Mouse (Mus musculus) limb, embryonic 12.5 days (tissue): ENCODE measurements around the gene Slc35f3. TPM values are rescaled to one million over a fixed set of nuclear protein-coding genes. Genes with fewer than 3 reads are reported as not detected.
"Not testable (repeated sequence)": the region's sequence is repeated elsewhere in the genome, so short reads cannot be mapped to it uniquely, and the experiment has no call there.

Source experiments
- ATAC-seq: fragments of 200-750 bp; cut with Nextera tagmentation; 2 replicates; pipeline ENCODE4 v1.8.0; 2017; ENCODE audit warnings: low read depth, moderate TSS enrichment; ENCODE audit not compliant: insufficient number of reproducible peaks, insufficient read depth, low FRiP score, low TSS enrichment
- H3K27ac ChIP-seq: fragments of 300-500 bp; sonication (generic); 2 replicates; pipeline ENCODE4 v1.5.1; 2016; ENCODE audit warnings: mild to moderate bottlenecking, moderate library complexity
- H3K27me3 ChIP-seq: fragments of 300-500 bp; sonication (generic); 2 replicates; pipeline ENCODE4 v1.6.1; 2016; ENCODE audit warnings: mild to moderate bottlenecking, moderate library complexity
- H3K36me3 ChIP-seq: fragments of 300-500 bp; sonication (generic); 2 replicates; pipeline ENCODE4 v1.6.1; 2016; ENCODE audit warnings: mild to moderate bottlenecking, moderate library complexity
- H3K4me1 ChIP-seq: fragments of 300-500 bp; sonication (generic); replicated peaks from 2 replicates; pipeline ENCODE4 v1.6.1; 2016
- H3K4me2 ChIP-seq: fragments of 300-500 bp; sonication (generic); 2 replicates; pipeline ENCODE4 v1.6.1; 2016; ENCODE audit warnings: mild to moderate bottlenecking, moderate library complexity
- H3K4me3 ChIP-seq: fragments of 300-500 bp; sonication (generic); replicated peaks from 2 replicates; pipeline ENCODE4 v1.5.1; 2016; ENCODE audit warnings: mild to moderate bottlenecking
- H3K9ac ChIP-seq: fragments of 300-500 bp; sonication (generic); replicated peaks from 2 replicates; pipeline ENCODE4 v1.6.1; 2016; ENCODE audit warnings: mild to moderate bottlenecking, moderate library complexity
- H3K9me3 ChIP-seq: fragments of 300-500 bp; sonication (generic); 2 replicates; pipeline ENCODE4 v1.6.1; 2016; ENCODE audit warnings: mild to moderate bottlenecking, moderate library complexity
- WGBS: fragments of 180-500 bp; shearing (Covaris S2); methylation state at CpG from one replicate; pipeline ENCODE4 v1.1.7; 2016; 5-methylcytosine and 5-hydroxymethylcytosine counted together
- polyA plus RNA-seq: library from polyadenylated mRNA; unstranded; fragments of >200 nt; fragmentation: Nextera tagmentation; extraction: Ambion mirVana; gene quantifications from 2 replicates; pipeline ENCODE4 v1.2.1, GENCODE M21; 2016

Gene Slc35f3
- polyA plus RNA-seq, 1 experiment from 2014 or later = 0.56 TPM

- H3K27me3 ChIP-seq = no peaks in the 10 kb centered on the region
- no peaks in the 10 kb centered on the region for H3K36me3 ChIP-seq
- H3K9me3 ChIP-seq = no peaks in the 10 kb centered on the region
- ATAC-seq = no peak
- H3K4me1 ChIP-seq = no peaks in the 10 kb centered on the region
- H3K9ac ChIP-seq = no peak overlapping the region
- no peak overlapping the region for H3K4me3 ChIP-seq
- H3K4me2 ChIP-seq = no peak overlapping the region
- H3K27ac ChIP-seq = no peak overlapping the region
- WGBS = 74% methylated on average over 3 of the region's 3 CpGs
Observed at GRCm38 (mm10) chr8:126371871-126372270, 73.5 kb downstream of the Slc35f3 start.

- 87% methylated on average over 6 of the region's 6 CpGs for WGBS
- no peaks in the 10 kb centered on the region for H3K36me3 ChIP-seq
- no peak overlapping the region for H3K27ac ChIP-seq
- no peak overlapping the region for H3K4me3 ChIP-seq
- no peaks in the 10 kb centered on the region for H3K27me3 ChIP-seq
- H3K4me1 ChIP-seq = no peaks in the 10 kb centered on the region
- no peak overlapping the region for H3K4me2 ChIP-seq
- H3K9ac ChIP-seq = no peak overlapping the region
- ATAC-seq = no peak
- no peaks in the 10 kb centered on the region for H3K9me3 ChIP-seq
Observed at GRCm38 (mm10) chr8:126379580-126379979, 81.2 kb downstream of the Slc35f3 start.

GRCm38 (mm10) chr8:126380141-126380540 is 81.8 kb downstream of the Slc35f3 start:
- Histone ChIP-seq H3K9me3 (no peaks in the 10 kb centered on the region), H3K27ac (no peak overlapping the region), H3K36me3 (no peaks in the 10 kb centered on the region), H3K4me1 (no peaks in the 10 kb centered on the region), H3K27me3 (no peaks in the 10 kb centered on the region), H3K4me3 (no peak overlapping the region), H3K4me2 (no peak overlapping the region), H3K9ac (no peak overlapping the region)
- ATAC-seq = no peak
- 51% methylated on average over 2 of the region's 2 CpGs for WGBS

GRCm38 (mm10) chr8:126381299-126381698 is 82.9 kb downstream of the Slc35f3 start:
- 78% methylated on average over 7 of the region's 7 CpGs for WGBS
- Histone ChIP-seq H3K4me2 (no peak overlapping the region), H3K9ac (no peak overlapping the region), H3K9me3 (no peaks in the 10 kb centered on the region), H3K4me1 (no peaks in the 10 kb centered on the region), H3K4me3 (no peak overlapping the region), H3K36me3 (no peaks in the 10 kb centered on the region), H3K27ac (no peak overlapping the region), H3K27me3 (no peaks in the 10 kb centered on the region)
- no peak for ATAC-seq

GRCm38 (mm10) chr8:126382216-126382615 is 83.9 kb downstream of the Slc35f3 start:
- 39% methylated on average over 14 of the region's 14 CpGs for WGBS
- Histone ChIP-seq H3K27ac (no peak overlapping the region), H3K27me3 (no peaks in the 10 kb centered on the region), H3K4me1 (no peaks in the 10 kb centered on the region), H3K36me3 (no peaks in the 10 kb centered on the region), H3K9me3 (no peaks in the 10 kb centered on the region), H3K4me2 (no peak overlapping the region), H3K4me3 (no peak overlapping the region), H3K9ac (no peak overlapping the region)
- no peak for ATAC-seq

- H3K9me3 ChIP-seq = no peaks in the 10 kb centered on the region
- no peak for ATAC-seq
- WGBS = 64% methylated on average over 5 of the region's 5 CpGs
Observed at GRCm38 (mm10) chr8:126382749-126383148, 84.4 kb downstream of the Slc35f3 start.

GRCm38 (mm10) chr8:126387566-126387965 is 89.2 kb downstream of the Slc35f3 start:
- H3K4me2 ChIP-seq = no peak overlapping the region
- no peaks in the 10 kb centered on the region for H3K36me3 ChIP-seq
- no peaks in the 10 kb centered on the region for H3K27me3 ChIP-seq
- H3K9ac ChIP-seq = no peak overlapping the region
- WGBS = 77% methylated on average over 4 of the region's 4 CpGs
- H3K27ac ChIP-seq = no peak overlapping the region
- H3K9me3 ChIP-seq = no peaks in the 10 kb centered on the region
- H3K4me3 ChIP-seq = no peak overlapping the region
- no peak for ATAC-seq
- H3K4me1 ChIP-seq = no peaks in the 10 kb centered on the region

More at GRCm38 (mm10) chr8:126382749-126383148, 84.4 kb downstream of the Slc35f3 start:
- no peak overlapping the region for H3K9ac ChIP-seq
- no peak overlapping the region for H3K4me3 ChIP-seq
- H3K27ac ChIP-seq = no peak overlapping the region
- H3K4me2 ChIP-seq = no peak overlapping the region
- no peaks in the 10 kb centered on the region for H3K27me3 ChIP-seq
- no peaks in the 10 kb centered on the region for H3K4me1 ChIP-seq
- no peaks in the 10 kb centered on the region for H3K36me3 ChIP-seq

GRCm38 (mm10) chr8:126391541-126391940 is 93.2 kb downstream of the Slc35f3 start:
- Histone ChIP-seq H3K27ac (no peak overlapping the region), H3K4me2 (no peak overlapping the region), H3K27me3 (no peaks in the 10 kb centered on the region), H3K4me3 (no peak overlapping the region), H3K9ac (no peak overlapping the region), H3K4me1 (no peaks in the 10 kb centered on the region), H3K9me3 (no peaks in the 10 kb centered on the region), H3K36me3 (no peaks in the 10 kb centered on the region)
- ATAC-seq = no peak
- 59% methylated on average over 2 of the region's 2 CpGs for WGBS

- no peak overlapping the region for H3K9ac ChIP-seq
- no peaks in the 10 kb centered on the region for H3K4me1 ChIP-seq
- no peak overlapping the region for H3K4me3 ChIP-seq
- no peaks in the 10 kb centered on the region for H3K27me3 ChIP-seq
- H3K9me3 ChIP-seq = no peaks in the 10 kb centered on the region
- no peak overlapping the region for H3K4me2 ChIP-seq
- H3K27ac ChIP-seq = no peak overlapping the region
- H3K36me3 ChIP-seq = no peaks in the 10 kb centered on the region
- 92% methylated on average over 9 of the region's 9 CpGs for WGBS
- no peak for ATAC-seq
Observed at GRCm38 (mm10) chr8:126395386-126395785, 97.0 kb downstream of the Slc35f3 start.

GRCm38 (mm10) chr8:126395917-126396316 is 97.6 kb downstream of the Slc35f3 start:
- Histone ChIP-seq H3K4me3 (no peak overlapping the region), H3K4me1 (no peaks in the 10 kb centered on the region), H3K9ac (no peak overlapping the region), H3K4me2 (no peak overlapping the region), H3K27me3 (no peaks in the 10 kb centered on the region), H3K36me3 (no peaks in the 10 kb centered on the region), H3K9me3 (no peaks in the 10 kb centered on the region), H3K27ac (no peak overlapping the region)
- WGBS = 85% methylated on average over 5 of the region's 5 CpGs
- no peak for ATAC-seq

GRCm38 (mm10) chr8:126398349-126398748 is 100.0 kb downstream of the Slc35f3 start:
- ATAC-seq = no peak
- no peak overlapping the region for H3K4me2 ChIP-seq
- H3K27me3 ChIP-seq = no peaks in the 10 kb centered on the region
- no peaks in the 10 kb centered on the region for H3K36me3 ChIP-seq
- H3K27ac ChIP-seq = no peak overlapping the region
- H3K4me3 ChIP-seq = no peak overlapping the region
- no peaks in the 10 kb centered on the region for H3K4me1 ChIP-seq
- WGBS = 81% methylated on average over 3 of the region's 3 CpGs
- H3K9ac ChIP-seq = no peak overlapping the region
- H3K9me3 ChIP-seq = no peaks in the 10 kb centered on the region

GRCm38 (mm10) chr8:126404550-126404949 is 106.2 kb downstream of the Slc35f3 start:
- H3K4me2 ChIP-seq, H3K9me3 ChIP-seq, H3K36me3 ChIP-seq, H3K9ac ChIP-seq, H3K27ac ChIP-seq, H3K4me3 ChIP-seq, H3K4me1 ChIP-seq, ATAC-seq, H3K27me3 ChIP-seq: not testable (repeated sequence)
